Mouse (Mus musculus) liver, embryonic 14.5 days (tissue): Measurements from ENCODE around the gene Mcm2. TPM values are rescaled to one million over a fixed set of nuclear protein-coding genes. Genes with fewer than 3 reads are reported as not detected.

Experiments
- ATAC-seq: fragments of 200-750 bp; cut with Nextera tagmentation; 2 replicates; pipeline ENCODE4 v1.8.0; 2017; ENCODE audit warnings: moderate number of reproducible peaks, mild to moderate bottlenecking, moderate library complexity; ENCODE audit not compliant: insufficient read depth
- DNase-seq, 3 experiments: peaks; one replicate each; pipeline ENCODE4 v3.0.0-alpha.2; 2012 to 2013; ENCODE audit warnings: low read depth in 3 of 3, low spot score in 3 of 3
- H3K27ac ChIP-seq: fragments of 300-500 bp; sonication (generic); 2 replicates; pipeline ENCODE4 v1.5.1; 2014; ENCODE audit warnings: moderate library complexity, mild to moderate bottlenecking, control low read depth, inconsistent platforms
- H3K27me3 ChIP-seq: fragments of 300-500 bp; sonication (generic); 2 replicates; pipeline ENCODE4 v1.6.1; 2014; ENCODE audit warnings: mild to moderate bottlenecking, low read length, moderate library complexity; ENCODE audit not compliant: control insufficient read depth, insufficient read depth
- H3K36me3 ChIP-seq: fragments of 300-500 bp; sonication (generic); replicated peaks from 2 replicates; pipeline ENCODE4 v1.6.1; 2014; ENCODE audit warnings: low read depth; ENCODE audit not compliant: control insufficient read depth, insufficient read depth
- H3K4me1 ChIP-seq, 2 experiments: fragments of 200-500 bp in 1 of 2; fragments of 300-500 bp in 1 of 2; sonication (generic) in 1 of 2; replicated peaks; 2 replicates each; pipeline ENCODE4 v1.6.1; 2012 to 2014; ENCODE audit warnings: antibody characterized with exemption in 1 of 2, inconsistent platforms in 1 of 2, low read length in 1 of 2; ENCODE audit not compliant: control insufficient read depth in 2 of 2, insufficient read depth in 2 of 2
- H3K4me2 ChIP-seq: fragments of 300-500 bp; sonication (generic); 2 replicates; pipeline ENCODE4 v1.6.1; 2014; ENCODE audit warnings: low read depth, mild to moderate bottlenecking, control low read depth, moderate library complexity
- H3K4me3 ChIP-seq, 2 experiments: fragments of 200-500 bp in 1 of 2; fragments of 300-500 bp in 1 of 2; sonication (generic) in 1 of 2; 2 replicates each; pipeline ENCODE4 v1.5.1; 2012 to 2014; ENCODE audit warnings: low read depth in 2 of 2, low read length in 2 of 2, mild to moderate bottlenecking in 2 of 2, control low read depth in 1 of 2, inconsistent platforms in 1 of 2, moderate library complexity in 1 of 2; ENCODE audit not compliant: insufficient read depth in 1 of 2
- H3K9ac ChIP-seq: fragments of 300-500 bp; sonication (generic); replicated peaks from 2 replicates; pipeline ENCODE4 v1.6.1; 2014; ENCODE audit warnings: mild to moderate bottlenecking, control low read depth, moderate library complexity
- H3K9me3 ChIP-seq: fragments of 300-500 bp; sonication (generic); 2 replicates; pipeline ENCODE4 v1.6.1; 2016; ENCODE audit warnings: low read length, mixed read lengths; ENCODE audit not compliant: control insufficient read depth
- CTCF ChIP-seq: IDR thresholded peaks from 2 replicates; pipeline ENCODE4 v1.5.1; 2016; ENCODE audit warnings: antibody characterized with exemption, low read depth, control low read depth
- EP300 ChIP-seq: IDR thresholded peaks from 2 replicates; pipeline ENCODE4 v1.6.1; 2016; ENCODE audit warnings: antibody characterized with exemption, low read depth
- WGBS: fragments of 180-500 bp; shearing (Covaris S2); extraction: QIAGEN DNeasy Blood & Tissue Kit; methylation state at CpG from one replicate; pipeline ENCODE4 v1.1.7; 2014; ENCODE audit not compliant: insufficient replicate concordance; 5-methylcytosine and 5-hydroxymethylcytosine counted together
- polyA plus RNA-seq, 2 experiments: library from polyadenylated mRNA; depleted of rRNA in 1 of 2; stranded (reverse) in 1 of 2; unstranded in 1 of 2; fragments of >200 nt; fragmentation: Nextera tagmentation in 1 of 2; extraction: Ambion mirVana in 1 of 2; gene quantifications; 2 replicates each; pipeline versions ENCODE4 v1.2.1 to v1.2.3; 2012 to 2014

Gene Mcm2
- polyA plus RNA-seq, 2 experiments = 113 to 142 TPM

DNA sequence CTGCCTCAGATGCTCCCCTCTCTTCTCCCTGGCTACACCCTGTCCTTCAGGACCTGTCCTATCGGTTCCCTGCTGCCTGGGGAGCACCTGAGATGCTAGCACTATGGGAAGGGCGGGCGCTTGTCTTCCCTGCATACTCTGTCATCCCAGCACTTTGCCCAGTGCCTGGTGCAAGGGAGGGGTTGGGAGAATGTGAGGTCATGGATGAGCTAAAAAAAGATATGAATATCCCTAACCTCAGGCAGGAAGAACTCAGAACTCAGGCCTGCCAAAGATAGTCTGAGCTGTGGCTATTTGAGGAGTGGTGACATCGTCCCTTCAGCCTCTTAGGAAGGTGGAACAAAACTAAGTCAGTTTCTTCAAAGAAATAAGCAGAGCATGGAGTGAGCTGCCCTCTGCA is 43.0 kb upstream of the Mcm2 start:
- DNase-seq (no peak), ATAC-seq (no peak)
- Histone ChIP-seq H3K4me2 (no peak overlapping the region), H3K27me3 (no peaks in the 10 kb centered on the region), H3K4me3 (no peak overlapping the region), H3K36me3 (no peaks in the 10 kb centered on the region), H3K9ac (no peak overlapping the region), H3K27ac (no peak overlapping the region), H3K9me3 (no peaks in the 10 kb centered on the region), H3K4me1 (no peaks in the 10 kb centered on the region)
- TF ChIP-seq CTCF (no peak), EP300 (no peak)
- 53% methylated on average over 4 of the region's 4 CpGs for WGBS

DNA sequence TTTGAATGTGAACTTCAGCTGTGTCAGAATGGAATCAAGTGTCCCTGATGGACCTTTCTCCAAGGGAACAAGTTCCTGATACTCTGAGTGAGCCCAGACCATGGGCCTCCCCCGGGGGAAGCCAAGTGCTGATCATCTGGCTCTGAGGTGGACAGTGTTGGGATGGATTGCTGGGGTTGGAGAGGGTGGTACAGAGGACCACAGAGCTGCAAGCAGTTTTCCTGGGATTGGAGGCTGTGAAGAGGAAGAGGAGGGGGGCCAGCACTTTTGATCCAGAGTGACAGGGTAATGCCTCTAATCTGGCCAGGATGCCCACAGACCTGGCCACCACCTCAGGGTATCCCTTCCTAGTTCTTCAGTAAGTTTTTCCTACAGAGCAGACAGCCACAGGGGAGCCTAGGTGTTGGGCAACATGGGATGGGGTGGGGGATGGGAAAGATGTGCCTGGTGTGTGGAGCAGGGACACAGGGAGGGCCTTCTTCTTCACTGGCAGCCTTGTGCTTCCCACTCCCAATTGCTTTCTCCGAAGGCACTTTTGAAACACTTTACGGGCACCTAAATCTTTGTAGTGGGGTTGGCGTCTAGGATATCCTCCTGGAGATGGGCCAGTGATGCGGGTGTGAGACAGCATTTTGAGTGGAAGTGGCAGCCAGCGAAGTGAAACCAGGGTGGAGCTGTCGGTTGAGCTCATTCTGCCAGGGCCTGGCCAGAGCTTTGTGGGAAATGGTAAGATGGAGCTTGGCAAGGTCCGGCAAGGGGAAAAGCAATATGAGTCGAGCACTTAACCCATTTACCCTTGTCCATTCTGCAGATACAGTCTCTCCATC is 41.7 kb upstream of the Mcm2 start:
- Histone ChIP-seq H3K4me3 (no peak overlapping the region), H3K4me1 (no peaks in the 10 kb centered on the region), H3K4me2 (no peak overlapping the region), H3K9ac (no peak overlapping the region), H3K27ac (no peak overlapping the region), H3K27me3 (no peaks in the 10 kb centered on the region), H3K9me3 (no peaks in the 10 kb centered on the region), H3K36me3 (no peaks in the 10 kb centered on the region)
- WGBS = 61% methylated on average over 9 of the region's 9 CpGs
- DNase-seq (no peak), ATAC-seq (no peak)
- TF ChIP-seq EP300 (no peak), CTCF (no peak)

DNA sequence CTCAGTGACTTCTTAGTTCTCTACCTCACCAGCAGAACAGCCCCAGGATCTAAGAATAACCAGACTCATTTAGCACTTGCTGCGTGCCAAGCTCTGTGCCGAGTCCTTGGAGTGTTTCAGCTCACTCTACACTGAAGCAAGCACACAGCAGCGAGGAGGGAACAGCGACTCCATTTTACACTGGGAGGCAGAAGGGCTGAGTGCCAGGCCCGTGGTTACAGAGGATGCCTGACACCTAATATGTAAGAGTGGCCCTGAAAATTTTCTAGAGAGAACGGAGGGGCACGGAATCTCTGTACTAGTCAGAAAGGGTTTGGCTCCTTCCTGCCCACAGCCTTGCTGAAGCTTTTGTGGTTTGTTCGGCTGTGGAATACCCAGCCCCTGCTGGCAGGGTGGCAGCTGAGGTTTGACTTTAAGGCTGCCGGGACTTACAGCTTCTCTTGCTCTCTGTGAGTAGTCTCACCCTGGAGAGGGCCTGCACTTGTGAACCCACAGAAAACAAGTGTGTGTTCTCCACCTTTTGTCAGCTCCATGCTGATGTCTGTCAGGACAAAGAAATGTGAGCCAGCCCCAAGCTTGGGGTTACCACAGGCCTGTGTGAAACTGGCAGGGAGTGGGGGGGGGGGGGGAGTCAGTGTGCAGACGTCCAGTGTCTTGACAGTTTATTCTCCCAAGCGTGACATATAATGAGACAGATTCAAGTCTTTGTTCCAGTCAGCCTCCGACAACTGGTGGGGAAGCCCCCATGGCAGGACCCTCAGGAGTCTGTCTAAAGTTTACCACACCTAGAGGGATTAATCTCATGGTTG is 40.9 kb upstream of the Mcm2 start:
- no peaks in the 10 kb centered on the region for H3K36me3 ChIP-seq
- ATAC-seq = no peak
- H3K9ac ChIP-seq = no peak overlapping the region
- TF ChIP-seq CTCF = no peak
- TF ChIP-seq EP300 = no peak
- no peaks in the 10 kb centered on the region for H3K9me3 ChIP-seq
- H3K4me2 ChIP-seq = no peak overlapping the region
- H3K27me3 ChIP-seq = no peaks in the 10 kb centered on the region
- no peak overlapping the region for H3K4me3 ChIP-seq
- H3K4me1 ChIP-seq = no peaks in the 10 kb centered on the region
- no peak overlapping the region for H3K27ac ChIP-seq
- DNase-seq = no peak
- 38% methylated on average over 12 of the region's 12 CpGs for WGBS

DNA sequence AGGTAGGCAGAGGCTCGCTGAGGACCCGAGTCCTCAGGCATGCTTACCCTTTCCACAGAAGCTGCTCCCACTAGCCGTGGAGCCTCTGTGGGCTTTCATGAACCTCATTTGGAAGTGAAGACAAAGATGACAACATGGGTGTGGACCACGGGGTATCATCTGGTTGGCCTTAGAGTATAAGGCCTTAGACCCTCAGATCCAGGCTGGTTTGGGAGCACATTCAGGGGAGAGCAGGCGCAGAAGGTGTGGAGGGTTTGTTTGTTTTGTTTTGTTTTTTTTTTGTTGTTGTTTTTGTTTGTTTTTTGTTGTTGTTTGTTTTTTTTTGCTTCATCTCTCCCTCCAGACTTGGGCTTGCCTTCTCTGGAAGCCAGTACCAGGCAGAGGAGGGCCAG is 40.1 kb upstream of the Mcm2 start:
- TF ChIP-seq EP300 (no peak), CTCF (no peak)
- H3K9ac ChIP-seq = no peak overlapping the region
- H3K27ac ChIP-seq = no peak overlapping the region
- no peaks in the 10 kb centered on the region for H3K36me3 ChIP-seq
- ATAC-seq (no peak), DNase-seq (no peak)
- no peak overlapping the region for H3K4me2 ChIP-seq
- no peaks in the 10 kb centered on the region for H3K27me3 ChIP-seq
- H3K9me3 ChIP-seq = no peaks in the 10 kb centered on the region
- WGBS = 33% methylated on average over 5 of the region's 5 CpGs
- no peaks in the 10 kb centered on the region for H3K4me1 ChIP-seq
- H3K4me3 ChIP-seq = no peak overlapping the region

DNA sequence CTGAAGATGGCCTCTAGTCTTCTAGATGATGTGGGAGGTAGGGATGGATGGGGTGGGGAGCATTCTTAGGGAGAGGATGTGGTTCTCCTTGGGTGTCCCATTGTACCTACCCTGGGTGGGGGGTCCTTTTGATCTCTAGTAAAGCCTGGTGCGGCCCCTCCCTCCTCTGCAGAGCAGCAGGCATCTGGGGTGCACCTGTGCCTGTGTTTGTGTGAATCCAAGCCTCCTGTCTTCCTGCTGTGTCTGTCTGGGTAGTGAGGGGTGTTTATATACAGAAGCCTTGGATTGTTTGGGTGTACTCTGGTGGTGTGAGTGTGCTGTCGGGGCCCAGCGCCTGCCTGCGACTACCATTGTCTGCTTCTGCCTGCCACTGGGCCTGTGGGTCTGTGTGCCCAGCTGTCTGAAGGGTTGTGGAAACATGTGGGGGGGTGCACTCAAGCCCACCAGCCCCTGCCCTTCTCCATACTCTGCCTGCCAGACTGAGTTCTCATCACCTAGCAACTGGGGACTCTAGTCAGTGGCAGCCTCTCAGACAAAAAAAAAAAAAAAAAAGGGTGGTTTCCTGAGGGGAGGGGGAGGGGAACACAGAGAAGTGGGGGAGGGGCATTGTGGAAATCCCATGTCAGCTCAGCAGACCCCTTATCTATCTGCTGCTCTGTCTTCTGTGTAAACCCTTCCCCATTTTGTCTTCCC is 39.5 kb upstream of the Mcm2 start:
- WGBS = 34% methylated on average over 4 of the region's 4 CpGs
- H3K4me1 ChIP-seq = no peaks in the 10 kb centered on the region
- H3K9me3 ChIP-seq = no peaks in the 10 kb centered on the region
- H3K36me3 ChIP-seq = no peaks in the 10 kb centered on the region
- H3K27me3 ChIP-seq = no peaks in the 10 kb centered on the region
- no peak for ATAC-seq
- H3K4me3 ChIP-seq = no peak overlapping the region
- no peak for TF ChIP-seq EP300
- no peak for TF ChIP-seq CTCF
- H3K27ac ChIP-seq = no peak overlapping the region
- no peak overlapping the region for H3K4me2 ChIP-seq
- no peak overlapping the region for H3K9ac ChIP-seq
- DNase-seq = no peak
